ENCODE assay signal across 16 mouse cellular contexts in genomic region chr4:152456609-152457008, GRCm38 (mm10). TPM values are rescaled to one million over a fixed set of nuclear protein-coding genes. Genes with fewer than 3 reads are reported as not detected.
A peak's percentile ranks its signal among the peaks of the same experiment; 100 is the strongest.
DNase-seq lines count a peak whose midpoint lies in the region; ATAC-seq and TF ChIP-seq lines count a peak whose summit lies in the region.
"Had no signal": no experiment of that assay in that cellular context is flagged by ENCODE, and none has a peak within 500 bp of the region (broad histone marks: within the 10 kb centered on the region; RNA-seq: fewer than 3 reads in every experiment).

No protein-coding gene starts in this region.

- no peaks in the 10 kb centered on the region for H3K9me3 ChIP-seq in forebrain, postnatal 0 days (ENCODE audit: low read length)
- H3K9me3 ChIP-seq in forebrain, embryonic 11.5 days (ENCODE audit: control insufficient read depth, low read length): no peaks in the 10 kb centered on the region
- H3K9me3 ChIP-seq: liver, embryonic 12.5 days had no signal

- 63% methylated on average over 18 of the region's 18 CpGs for WGBS in forebrain, postnatal 0 days
- 91% methylated on average over 18 of the region's 18 CpGs for WGBS in forebrain, embryonic 11.5 days

- TF ChIP-seq CTCF in forebrain, postnatal 0 days (IDR thresholded peaks at IDR 0.05; ENCODE audit: low read depth): no peak

- no peaks in the 10 kb centered on the region for H3K36me3 ChIP-seq in forebrain, postnatal 0 days (ENCODE audit: insufficient read depth)
- no peaks in the 10 kb centered on the region for H3K36me3 ChIP-seq in forebrain, embryonic 11.5 days (ENCODE audit: control insufficient read depth, insufficient read depth, low read length)
- H3K36me3 ChIP-seq: liver, embryonic 12.5 days had no signal

- no peak overlapping the region for H3K9ac ChIP-seq in forebrain, postnatal 0 days
- H3K9ac ChIP-seq in forebrain, embryonic 11.5 days (ENCODE audit: low read length): no peak overlapping the region
- H3K9ac ChIP-seq: liver, embryonic 12.5 days had no signal

- peak; percentile 53 for ATAC-seq in forebrain, postnatal 0 days
- no peak for ATAC-seq in forebrain, embryonic 11.5 days (replicated peaks; ENCODE audit: low FRiP score)
- ATAC-seq: liver, embryonic 12.5 days had no signal

- H3K4me2 ChIP-seq in forebrain, postnatal 0 days (ENCODE audit: low read depth): no peak overlapping the region
- no peak overlapping the region for H3K4me2 ChIP-seq in forebrain, embryonic 11.5 days (ENCODE audit: low read depth, low read length, severe bottlenecking)
- H3K4me2 ChIP-seq: liver, embryonic 12.5 days; midbrain, embryonic 11.5 days had no signal

- H3K4me3 ChIP-seq in forebrain, postnatal 0 days (ENCODE audit: low read depth, low read length): no peak overlapping the region
- H3K4me3 ChIP-seq in forebrain, embryonic 11.5 days (ENCODE audit: low read depth, low read length): no peak overlapping the region
- H3K4me3 ChIP-seq: heart, adult 2 months; liver, embryonic 12.5 days had no signal

- H3K27ac ChIP-seq in forebrain, postnatal 0 days (ENCODE audit: low read depth, low read length): peak overlapping the region; percentile 81
- H3K27ac ChIP-seq in forebrain, embryonic 11.5 days (ENCODE audit: low read depth, low read length): no peak overlapping the region
- H3K27ac ChIP-seq: heart, adult 2 months; liver, embryonic 12.5 days had no signal

- peak; percentile 59 for DNase-seq in forebrain, postnatal 0 days
- DNase-seq in forebrain, embryonic 11.5 days (ENCODE audit: low spot score): no peak
- DNase-seq in layer of hippocampus, adult 11-12 months (ENCODE audit: low spot score): peak; percentile 75
- DNase-seq in layer of hippocampus, postnatal 10 days (ENCODE audit: low spot score in 2 of 2): no peak
- peak; percentile 83 for DNase-seq in layer of hippocampus, adult 9-11 months
- peak; percentile 78 to 80 for DNase-seq in right cerebral cortex, adult 2 months (ENCODE audit: low spot score in 2 of 2)
- DNase-seq in Muller cell, postnatal 12 days (ENCODE audit: inconsistent ontology term): no peak
- DNase-seq in adrenal gland, postnatal 10 days: no peak
- DNase-seq: adrenal gland, postnatal 14 days; cerebellum, adult 11 months; heart, adult 2 months; kidney, adult 8-10 months; lung, postnatal 14 days; thymus, postnatal 36 days had no signal

- H3K4me1 ChIP-seq in forebrain, postnatal 0 days (ENCODE audit: insufficient read depth): no peaks in the 10 kb centered on the region
- no peaks in the 10 kb centered on the region for H3K4me1 ChIP-seq in forebrain, embryonic 11.5 days (replicated peaks; ENCODE audit: control insufficient read depth, insufficient read depth, low read length)
- H3K4me1 ChIP-seq: liver, embryonic 12.5 days had no signal

- no peaks in the 10 kb centered on the region for H3K27me3 ChIP-seq in forebrain, postnatal 0 days (ENCODE audit: insufficient read depth, low read length)
- H3K27me3 ChIP-seq in forebrain, embryonic 11.5 days (ENCODE audit: control insufficient read depth, insufficient read depth, low read length): no peaks in the 10 kb centered on the region
- H3K27me3 ChIP-seq: liver, embryonic 12.5 days had no signal

RNA-seq across cellular contexts. Expression of gene Nphp4, which starts 19.9 kb away (rescaled TPM):
- total RNA-seq in forebrain, postnatal 0 days (2014; rRNA removed): 5.5 and 6.5 TPM in 2 replicates
- 2.6 and 3.5 TPM in 2 replicates for polyA plus RNA-seq in forebrain, postnatal 0 days (2015; fragmentation: Nextera tagmentation; extraction: Ambion mirVana)
- polyA plus RNA-seq in forebrain, embryonic 11.5 days (2014; fragmentation: Nextera tagmentation; extraction: Ambion mirVana): 5.9 and 7.6 TPM in 2 replicates
- 10 to 100 TPM; 21.3 to 22.4 TPM for total RNA-seq in layer of hippocampus, postnatal 10 days (2021)
- 1 to 10 TPM; 3.0 to 4.3 TPM for total RNA-seq in adrenal gland, postnatal 10 days (2021)

RNA-seq across cellular contexts. Expression of gene Kcnab2, which starts 21.1 kb away (rescaled TPM):
- total RNA-seq in forebrain, postnatal 0 days (2014; rRNA removed): 31.5 and 38.6 TPM in 2 replicates
- polyA plus RNA-seq in forebrain, postnatal 0 days (2015; fragmentation: Nextera tagmentation; extraction: Ambion mirVana): 20.9 and 24.2 TPM in 2 replicates
- 10.5 and 13.2 TPM in 2 replicates for polyA plus RNA-seq in forebrain, embryonic 11.5 days (2014; fragmentation: Nextera tagmentation; extraction: Ambion mirVana)
- total RNA-seq in layer of hippocampus, postnatal 10 days (2021): 100 to 1,000 TPM; 233 to 258 TPM
- total RNA-seq in adrenal gland, postnatal 10 days (2021): 10 to 100 TPM in 1 of 2 experiments, 1 to 10 TPM in 1; 8.1 to 12.0 TPM

Comparison
In these comparisons a context has a peak if more than half of its experiments do, and no peak if none do; other contexts are left out.
1. DNase-seq: peak in forebrain, postnatal 0 days (single experiment), layer of hippocampus, adult 11-12 months (single experiment), layer of hippocampus, adult 9-11 months (single experiment) and right cerebral cortex, adult 2 months (2 of 2); none in forebrain, embryonic 11.5 days (single experiment), layer of hippocampus, postnatal 10 days (0 of 2), Muller cell, postnatal 12 days (single experiment) and adrenal gland, postnatal 10 days (single experiment).